Mouse (Mus musculus) lung, embryonic 14.5 days (tissue): ENCODE measurements around the gene Fitm1. TPM values are rescaled to one million over a fixed set of nuclear protein-coding genes. Genes with fewer than 3 reads are reported as not detected.

Experiments used
- ATAC-seq: fragments of 200-750 bp; cut with Nextera tagmentation; 2 replicates; pipeline ENCODE4 v1.8.0; 2017; ENCODE audit warnings: mild to moderate bottlenecking, moderate TSS enrichment, moderate library complexity; ENCODE audit not compliant: insufficient read depth
- DNase-seq: peaks from one replicate; pipeline ENCODE4 v3.0.0-alpha.2; 2015
- H3K27ac ChIP-seq: fragments of 300-500 bp; sonication (generic); 2 replicates; pipeline ENCODE4 v1.5.1; 2014; ENCODE audit warnings: low read depth, mild to moderate bottlenecking, moderate library complexity
- H3K27me3 ChIP-seq: fragments of 300-500 bp; sonication (generic); 2 replicates; pipeline ENCODE4 v1.6.1; 2014; ENCODE audit warnings: low read length, control low read depth; ENCODE audit not compliant: insufficient read depth
- H3K36me3 ChIP-seq: fragments of 300-500 bp; sonication (generic); 2 replicates; pipeline ENCODE4 v1.6.1; 2014; ENCODE audit warnings: control low read depth; ENCODE audit not compliant: insufficient read depth
- H3K4me1 ChIP-seq: fragments of 300-500 bp; sonication (generic); 2 replicates; pipeline ENCODE4 v1.6.1; 2014; ENCODE audit warnings: antibody characterized with exemption, control low read depth; ENCODE audit not compliant: insufficient read depth
- H3K4me2 ChIP-seq: fragments of 300-500 bp; sonication (generic); 2 replicates; pipeline ENCODE4 v1.6.1; 2014; ENCODE audit warnings: mild to moderate bottlenecking
- H3K4me3 ChIP-seq: fragments of 300-500 bp; sonication (generic); 2 replicates; pipeline ENCODE4 v1.5.1; 2014; ENCODE audit warnings: low read depth, low read length
- H3K9ac ChIP-seq: fragments of 300-500 bp; sonication (generic); 2 replicates; pipeline ENCODE4 v1.6.1; 2014
- H3K9me3 ChIP-seq: fragments of 300-500 bp; sonication (generic); 2 replicates; pipeline ENCODE4 v1.6.1; 2016; ENCODE audit warnings: low read depth, low read length, control low read depth
- CTCF ChIP-seq: IDR thresholded peaks from 2 replicates; pipeline ENCODE4 v1.5.1; 2016; ENCODE audit warnings: antibody characterized with exemption, low read depth
- WGBS: fragments of 180-500 bp; shearing (Covaris S2); extraction: QIAGEN DNeasy Blood & Tissue Kit; methylation state at CpG from one replicate; pipeline ENCODE4 v1.1.7; 2014; 5-methylcytosine and 5-hydroxymethylcytosine counted together
- polyA plus RNA-seq: library from polyadenylated mRNA; unstranded; fragments of >200 nt; fragmentation: Nextera tagmentation; extraction: Ambion mirVana; gene quantifications from 2 replicates; pipeline ENCODE4 v1.2.1, GENCODE M21; 2014

Gene Fitm1
- polyA plus RNA-seq, 1 experiment from 2014 or later = 0.76 TPM

DNA sequence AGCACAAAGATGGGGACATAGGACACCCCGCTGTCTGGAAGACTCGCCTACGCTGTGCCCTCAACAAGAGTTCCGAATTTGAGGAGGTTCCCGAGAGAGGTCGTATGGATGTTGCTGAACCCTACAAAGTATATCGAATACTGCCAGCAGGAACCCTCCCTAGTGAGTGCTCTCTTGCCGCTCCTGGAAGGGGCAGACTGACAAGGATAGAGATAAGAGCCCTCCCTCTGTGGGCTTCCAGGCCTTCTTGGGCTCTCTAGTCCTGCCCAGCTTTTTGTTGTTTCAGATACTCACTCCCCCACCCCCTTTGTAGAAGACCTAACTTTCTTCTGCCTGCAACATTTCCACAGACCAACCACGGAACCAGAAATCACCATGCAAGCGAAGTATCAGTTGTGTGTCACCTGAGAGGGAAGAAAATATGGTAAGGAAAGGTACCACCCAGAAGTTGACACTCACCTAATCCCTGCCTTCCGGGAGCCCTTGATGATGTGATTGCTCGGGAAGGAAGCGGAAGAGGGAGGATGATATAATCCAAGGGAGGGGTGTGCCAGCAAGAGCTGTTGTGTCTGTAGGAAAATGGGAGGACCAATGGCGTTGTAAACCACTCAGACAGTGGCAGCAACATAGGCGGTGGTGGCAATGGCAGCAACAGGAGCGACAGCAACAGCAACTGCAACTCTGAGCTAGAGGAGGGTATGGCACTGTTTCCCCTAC lies 30.5 kb downstream of the Fitm1 start:
- Histone ChIP-seq H3K4me3 (no peak overlapping the region), H3K36me3 (peaks cover 57% of the 10 kb centered on the region), H3K27ac (no peak overlapping the region), H3K4me2 (no peak overlapping the region), H3K4me1 (0 out of 2 replicates have a peak, but pooled peaks cover 4% of the 10 kb centered on the region), H3K27me3 (no peaks in the 10 kb centered on the region), H3K9ac (no peak overlapping the region), H3K9me3 (no peaks in the 10 kb centered on the region)
- 87% methylated on average over 16 of the region's 16 CpGs for WGBS
- DNase-seq (no peak), ATAC-seq (no peak)
- no peak for TF ChIP-seq CTCF

DNA sequence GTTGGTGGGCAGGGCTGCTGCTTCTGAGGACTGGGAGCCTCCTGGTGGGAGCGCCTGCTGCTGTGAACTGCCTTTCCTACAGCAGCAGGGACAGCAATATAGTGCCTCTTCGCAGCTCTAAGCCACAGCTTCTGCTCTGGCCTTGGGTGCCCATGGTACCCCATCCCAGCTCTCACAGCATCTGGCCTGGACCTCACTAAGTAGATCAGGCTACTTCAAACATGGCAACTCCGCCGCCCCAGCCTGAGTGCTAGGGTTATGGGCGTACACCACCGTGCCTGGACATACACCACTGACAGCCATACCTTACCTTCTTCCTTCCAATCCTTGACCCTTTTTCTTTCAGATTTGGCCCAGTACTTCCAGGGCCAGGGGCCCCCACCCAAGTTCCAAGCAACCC lies 32.9 kb downstream of the Fitm1 start:
- WGBS = 93% methylated on average over 6 of the region's 6 CpGs
- ATAC-seq = no peak
- DNase-seq = no peak

DNA sequence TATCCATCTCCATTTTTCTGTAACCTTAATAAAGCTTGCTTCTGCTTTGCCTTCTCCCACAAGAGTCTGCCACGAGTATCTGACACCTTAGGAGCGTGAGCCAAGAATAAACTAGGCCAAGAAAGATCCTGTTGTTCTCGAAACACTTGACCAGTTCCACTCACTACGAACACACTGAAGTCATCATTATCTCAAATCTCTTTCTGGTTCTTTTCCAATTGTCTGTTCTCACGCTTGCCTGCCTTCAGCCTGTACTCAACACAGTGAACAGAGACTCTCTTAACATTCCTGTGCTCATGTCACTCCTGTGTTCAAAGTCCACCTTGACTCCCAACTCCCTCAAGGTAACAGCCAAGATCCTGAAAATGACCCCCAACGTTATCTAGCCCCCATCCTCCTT lies 37.9 kb downstream of the Fitm1 start:
- Histone ChIP-seq H3K9ac (no peak overlapping the region), H3K9me3 (no peaks in the 10 kb centered on the region), H3K4me3 (no peak overlapping the region), H3K36me3 (peaks cover 10% of the 10 kb centered on the region), H3K27ac (no peak overlapping the region), H3K27me3 (no peaks in the 10 kb centered on the region), H3K4me2 (no peak overlapping the region), H3K4me1 (no peaks in the 10 kb centered on the region)
- no peak for TF ChIP-seq CTCF
- WGBS = 60% methylated on average over 6 of the region's 6 CpGs
- ATAC-seq = no peak
- no peak for DNase-seq

More for the DNA sequence above, 32.9 kb downstream of the Fitm1 start:
- Histone ChIP-seq H3K27me3 (no peaks in the 10 kb centered on the region), H3K4me1 (0 out of 2 replicates have a peak, but pooled peaks cover 4% of the 10 kb centered on the region), H3K9me3 (no peaks in the 10 kb centered on the region), H3K36me3 (peaks cover 40% of the 10 kb centered on the region), H3K9ac (no peak overlapping the region), H3K4me2 (no peak overlapping the region), H3K4me3 (no peak overlapping the region), H3K27ac (no peak overlapping the region)
- TF ChIP-seq CTCF = no peak

GRCm38 (mm10) chr14:55614565-55615178 lies 39.3 kb downstream of the Fitm1 start:
- WGBS = 66% methylated on average over 7 of the region's 7 CpGs
- Histone ChIP-seq H3K27ac (no peak overlapping the region), H3K4me2 (no peak overlapping the region), H3K9ac (no peak overlapping the region), H3K36me3 (no peaks in the 10 kb centered on the region), H3K9me3 (no peaks in the 10 kb centered on the region), H3K27me3 (no peaks in the 10 kb centered on the region), H3K4me1 (no peaks in the 10 kb centered on the region), H3K4me3 (no peak overlapping the region)
- DNase-seq (no peak), ATAC-seq (no peak)
- TF ChIP-seq CTCF = no peak

GRCm38 (mm10) chr14:55615876-55616275 lies 40.5 kb downstream of the Fitm1 start:
- TF ChIP-seq CTCF = no peak
- Histone ChIP-seq H3K27ac (no peak overlapping the region), H3K4me2 (no peak overlapping the region), H3K9ac (no peak overlapping the region), H3K36me3 (no peaks in the 10 kb centered on the region), H3K27me3 (no peaks in the 10 kb centered on the region), H3K4me1 (no peaks in the 10 kb centered on the region), H3K9me3 (no peaks in the 10 kb centered on the region), H3K4me3 (no peak overlapping the region)
- ATAC-seq (no peak), DNase-seq (no peak)
- 31% methylated on average over 2 of the region's 2 CpGs for WGBS

- H3K9ac ChIP-seq = no peak overlapping the region
- DNase-seq (no peak), ATAC-seq (no peak)
- no peaks in the 10 kb centered on the region for H3K9me3 ChIP-seq
- H3K36me3 ChIP-seq = no peaks in the 10 kb centered on the region
- WGBS = 78% methylated on average over 2 of the region's 2 CpGs
- no peak for TF ChIP-seq CTCF
- no peaks in the 10 kb centered on the region for H3K4me1 ChIP-seq
- H3K27me3 ChIP-seq = no peaks in the 10 kb centered on the region
- H3K4me2 ChIP-seq = no peak overlapping the region
- no peak overlapping the region for H3K4me3 ChIP-seq
- H3K27ac ChIP-seq = no peak overlapping the region
Observed at GRCm38 (mm10) chr14:55616844-55617243, 41.4 kb downstream of the Fitm1 start.

DNA sequence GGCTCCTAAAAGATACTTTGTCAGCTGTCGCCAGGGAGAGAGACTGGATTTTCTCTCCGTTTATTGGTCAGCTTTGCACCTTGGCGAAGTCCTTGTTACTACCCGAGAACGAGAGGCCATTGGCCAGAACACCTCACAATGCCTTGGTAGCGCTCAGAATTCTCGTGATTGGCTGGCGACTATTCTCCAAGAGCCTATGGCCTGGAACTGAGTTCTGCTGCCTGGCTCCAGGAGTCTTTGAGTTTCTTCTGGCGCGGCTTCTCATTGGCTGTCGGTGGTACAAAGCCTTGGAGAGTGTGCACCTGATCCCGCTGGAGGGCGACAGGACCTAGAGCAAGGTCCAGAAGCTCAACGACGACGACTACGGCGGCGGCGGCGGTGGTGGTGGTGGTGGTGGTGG lies 42.4 kb downstream of the Fitm1 start, which contains the start of gene Rec8:
Rec8 (plus strand) TSS at position 216 of the 400 bp plus-strand sequence.
- Histone ChIP-seq H3K27me3 (no peaks in the 10 kb centered on the region), H3K4me2 (peak within 1 kb of the TSS; percentile 51), H3K4me3 (peak within 1 kb of the TSS; percentile 29), H3K9ac (peak within 1 kb of the TSS; percentile 40), H3K36me3 (no peaks in the 10 kb centered on the region), H3K9me3 (no peaks in the 10 kb centered on the region), H3K4me1 (no peaks in the 10 kb centered on the region), H3K27ac (peak within 1 kb of the TSS; percentile 62; the same call in 1 of the 2 replicates)
- ATAC-seq (peak; percentile 87), DNase-seq (peak; percentile 79)
- 16% methylated on average over 21 of the region's 21 CpGs for WGBS
- peak; percentile 26 for TF ChIP-seq CTCF
